Mouse (Mus musculus): ENCODE results near the gene Dffb. TPM values are rescaled to one million over a fixed set of nuclear protein-coding genes. Genes with fewer than 3 reads are reported as not detected.

Dffb gene
- polyA plus RNA-seq, 1 experiment from 2014 or later = 5.8 TPM

- TF ChIP-seq CTCF (IDR thresholded peaks at IDR 0.05; ENCODE audit: low read depth) = no peak
- no peak for TF ChIP-seq EP300 (optimal IDR thresholded peaks at IDR 0.05)
- Histone ChIP-seq H3K27ac (replicated peaks) (no peak overlapping the region), H3K36me3 (ENCODE audit: control insufficient read depth, insufficient read depth, low read length) (no peaks in the 10 kb centered on the region), H3K4me1 (replicated peaks; ENCODE audit: control insufficient read depth, insufficient read depth) (no peaks in the 10 kb centered on the region), H3K4me3 (ENCODE audit: low read depth, low read length) (no peak overlapping the region), H3K9me3 (ENCODE audit: control insufficient read depth, low read length) (no peaks in the 10 kb centered on the region), H3K4me2 (replicated peaks; ENCODE audit: low read depth) (no peak overlapping the region), H3K27me3 (ENCODE audit: control insufficient read depth, insufficient read depth, low read length) (no peaks in the 10 kb centered on the region), H3K9ac (ENCODE audit: low read length) (no peak overlapping the region)
- DNase-seq (ENCODE audit: low spot score) (no peak), ATAC-seq (ENCODE audit: low FRiP score, low TSS enrichment) (no peak)
- WGBS = 64% methylated on average over 3 of the region's 3 CpGs
Observed at GRCm38 (mm10) chr4:153951150-153951549, 23.8 kb downstream of the Dffb start.

GRCm38 (mm10) chr4:153950372-153950771 is 24.6 kb downstream of the Dffb start:
- Histone ChIP-seq H3K27ac (replicated peaks) (no peak overlapping the region), H3K36me3 (ENCODE audit: control insufficient read depth, insufficient read depth, low read length) (no peaks in the 10 kb centered on the region), H3K4me1 (replicated peaks; ENCODE audit: control insufficient read depth, insufficient read depth) (no peaks in the 10 kb centered on the region), H3K4me2 (replicated peaks; ENCODE audit: low read depth) (no peak overlapping the region), H3K4me3 (ENCODE audit: low read depth, low read length) (no peak overlapping the region), H3K27me3 (ENCODE audit: control insufficient read depth, insufficient read depth, low read length) (no peaks in the 10 kb centered on the region), H3K9ac (ENCODE audit: low read length) (no peak overlapping the region), H3K9me3 (ENCODE audit: control insufficient read depth, low read length) (no peaks in the 10 kb centered on the region)
- no peak for TF ChIP-seq CTCF (IDR thresholded peaks at IDR 0.05; ENCODE audit: low read depth)
- no peak for TF ChIP-seq EP300 (optimal IDR thresholded peaks at IDR 0.05)
- ATAC-seq (ENCODE audit: low FRiP score, low TSS enrichment) (no peak), DNase-seq (ENCODE audit: low spot score) (no peak)
- 76% methylated on average over 2 of the region's 2 CpGs for WGBS

- Histone ChIP-seq H3K9ac (ENCODE audit: low read length) (no peak overlapping the region), H3K4me1 (replicated peaks; ENCODE audit: control insufficient read depth, insufficient read depth) (no peaks in the 10 kb centered on the region), H3K27me3 (ENCODE audit: control insufficient read depth, insufficient read depth, low read length) (no peaks in the 10 kb centered on the region), H3K27ac (replicated peaks) (no peak overlapping the region), H3K36me3 (ENCODE audit: control insufficient read depth, insufficient read depth, low read length) (no peaks in the 10 kb centered on the region), H3K4me3 (ENCODE audit: low read depth, low read length) (no peak overlapping the region), H3K9me3 (ENCODE audit: control insufficient read depth, low read length) (no peaks in the 10 kb centered on the region), H3K4me2 (replicated peaks; ENCODE audit: low read depth) (no peak overlapping the region)
- no peak for TF ChIP-seq EP300 (optimal IDR thresholded peaks at IDR 0.05)
- no peak for TF ChIP-seq CTCF (IDR thresholded peaks at IDR 0.05; ENCODE audit: low read depth)
- ATAC-seq (ENCODE audit: low FRiP score, low TSS enrichment) (no peak), DNase-seq (ENCODE audit: low spot score) (no peak)
- WGBS = 71% methylated on average over 6 of the region's 6 CpGs
Observed at GRCm38 (mm10) chr4:153945741-153946140, 29.2 kb downstream of the Dffb start.

- DNase-seq (ENCODE audit: low spot score) = no peak
- WGBS = 49% methylated on average over 6 of the region's 6 CpGs
- H3K4me2 ChIP-seq (replicated peaks; ENCODE audit: low read depth) = no peak overlapping the region
- ATAC-seq (ENCODE audit: low FRiP score, low TSS enrichment) = no peak
- no peaks in the 10 kb centered on the region for H3K9me3 ChIP-seq (ENCODE audit: control insufficient read depth, low read length)
- no peaks in the 10 kb centered on the region for H3K27me3 ChIP-seq (ENCODE audit: control insufficient read depth, insufficient read depth, low read length)
- no peaks in the 10 kb centered on the region for H3K4me1 ChIP-seq (replicated peaks; ENCODE audit: control insufficient read depth, insufficient read depth)
- H3K4me3 ChIP-seq (ENCODE audit: low read depth, low read length) = no peak overlapping the region
- H3K27ac ChIP-seq (replicated peaks) = no peak overlapping the region
- TF ChIP-seq CTCF (IDR thresholded peaks at IDR 0.05; ENCODE audit: low read depth) (no peak), EP300 (optimal IDR thresholded peaks at IDR 0.05) (no peak)
- H3K36me3 ChIP-seq (ENCODE audit: control insufficient read depth, insufficient read depth, low read length) = no peaks in the 10 kb centered on the region
- no peak overlapping the region for H3K9ac ChIP-seq (ENCODE audit: low read length)
Observed at GRCm38 (mm10) chr4:153944261-153944660, 30.7 kb downstream of the Dffb start.

GRCm38 (mm10) chr4:153943243-153943642 is 31.7 kb downstream of the Dffb start:
- 52% methylated on average over 4 of the region's 4 CpGs for WGBS
- Histone ChIP-seq H3K27me3 (ENCODE audit: control insufficient read depth, insufficient read depth, low read length) (no peaks in the 10 kb centered on the region), H3K27ac (replicated peaks) (no peak overlapping the region), H3K9me3 (ENCODE audit: control insufficient read depth, low read length) (no peaks in the 10 kb centered on the region), H3K4me3 (ENCODE audit: low read depth, low read length) (no peak overlapping the region), H3K4me1 (replicated peaks; ENCODE audit: control insufficient read depth, insufficient read depth) (no peaks in the 10 kb centered on the region), H3K4me2 (replicated peaks; ENCODE audit: low read depth) (no peak overlapping the region), H3K36me3 (ENCODE audit: control insufficient read depth, insufficient read depth, low read length) (no peaks in the 10 kb centered on the region), H3K9ac (ENCODE audit: low read length) (no peak overlapping the region)
- no peak for ATAC-seq (ENCODE audit: low FRiP score, low TSS enrichment)
- peak; percentile 54 for DNase-seq (ENCODE audit: low spot score)
- TF ChIP-seq CTCF (IDR thresholded peaks at IDR 0.05; ENCODE audit: low read depth) (peak; percentile 79), EP300 (optimal IDR thresholded peaks at IDR 0.05) (no peak)

GRCm38 (mm10) chr4:153929921-153930320 is 45.0 kb downstream of the Dffb start:
- Histone ChIP-seq H3K4me2 (replicated peaks; ENCODE audit: low read depth) (no peak overlapping the region), H3K36me3 (ENCODE audit: control insufficient read depth, insufficient read depth, low read length) (no peaks in the 10 kb centered on the region), H3K4me3 (ENCODE audit: low read depth, low read length) (no peak overlapping the region), H3K27ac (replicated peaks) (no peak overlapping the region), H3K9ac (ENCODE audit: low read length) (no peak overlapping the region), H3K4me1 (replicated peaks; ENCODE audit: control insufficient read depth, insufficient read depth) (no peaks in the 10 kb centered on the region), H3K9me3 (ENCODE audit: control insufficient read depth, low read length) (no peaks in the 10 kb centered on the region), H3K27me3 (ENCODE audit: control insufficient read depth, insufficient read depth, low read length) (no peaks in the 10 kb centered on the region)
- TF ChIP-seq CTCF (IDR thresholded peaks at IDR 0.05; ENCODE audit: low read depth) (no peak), EP300 (optimal IDR thresholded peaks at IDR 0.05) (no peak)
- no peak; the same call in 1 of the 2 replicates for ATAC-seq (ENCODE audit: low FRiP score, low TSS enrichment)
- 65% methylated on average over 4 of the region's 4 CpGs for WGBS
- DNase-seq (ENCODE audit: low spot score) = no peak

Measured in stomach, postnatal 0 days (tissue).